Mouse (Mus musculus) cerebellum, postnatal 10 days (tissue): ENCODE results near the gene Pdk1.

Experiments
- DNase-seq, 2 experiments: peaks; one replicate each; pipeline ENCODE4 v3.0.0; 2021; ENCODE audit warnings: mixed read lengths in 2 of 2

Pdk1 gene

GRCm38 (mm10) chr2:71941005-71941720 lies 68.1 kb downstream of the Pdk1 start:
- no peak for DNase-seq

GRCm38 (mm10) chr2:71941721-71942087 lies 68.7 kb downstream of the Pdk1 start:
- DNase-seq = no peak

- no peak for DNase-seq
These were observed 78.2 kb downstream of the Pdk1 start for GRCm38 (mm10) chr2:71951212-71951611.
